Mouse (Mus musculus) embryonic fibroblast, embryonic 13.5 days (primary cell): Measurements from ENCODE around the gene Sppl3.

ENCODE experiments used
- CTCF ChIP-seq: IDR thresholded peaks from 2 replicates; pipeline ENCODE4 v1.5.1; 2011; ENCODE audit warnings: mild to moderate bottlenecking, control low read depth, low read length, moderate library complexity, borderline replicate concordance; ENCODE audit not compliant: insufficient read depth
- POLR2A ChIP-seq: IDR thresholded peaks from 2 replicates; pipeline ENCODE4 v1.6.1; 2011; ENCODE audit warnings: low read depth, mild to moderate bottlenecking, control low read depth, low read length, moderate library complexity

DNA sequence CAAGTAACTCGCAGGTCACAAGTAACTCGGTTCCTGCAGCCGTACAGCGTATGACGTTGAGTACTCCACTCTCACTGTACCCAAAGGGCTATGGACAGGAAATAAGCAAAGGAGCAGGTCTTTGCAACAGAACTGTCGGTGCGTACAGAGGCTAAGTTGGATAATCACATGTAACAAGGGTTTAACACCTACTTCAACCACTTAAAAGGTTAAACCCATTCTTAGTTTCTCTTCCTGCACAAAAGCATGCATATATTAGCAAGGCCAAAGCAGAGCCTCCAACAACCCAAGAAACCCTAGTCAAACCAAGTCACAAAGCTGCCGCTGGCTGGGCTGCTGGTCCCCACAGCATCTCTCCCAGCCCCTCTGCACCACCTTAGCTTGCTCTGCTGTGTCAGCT lies 121.5 kb downstream of the Sppl3 start:
- TF ChIP-seq POLR2A (no peak), CTCF (no peak)
